Mouse (Mus musculus): ENCODE measurements around the gene Alpl.

Gene Alpl

DNA sequence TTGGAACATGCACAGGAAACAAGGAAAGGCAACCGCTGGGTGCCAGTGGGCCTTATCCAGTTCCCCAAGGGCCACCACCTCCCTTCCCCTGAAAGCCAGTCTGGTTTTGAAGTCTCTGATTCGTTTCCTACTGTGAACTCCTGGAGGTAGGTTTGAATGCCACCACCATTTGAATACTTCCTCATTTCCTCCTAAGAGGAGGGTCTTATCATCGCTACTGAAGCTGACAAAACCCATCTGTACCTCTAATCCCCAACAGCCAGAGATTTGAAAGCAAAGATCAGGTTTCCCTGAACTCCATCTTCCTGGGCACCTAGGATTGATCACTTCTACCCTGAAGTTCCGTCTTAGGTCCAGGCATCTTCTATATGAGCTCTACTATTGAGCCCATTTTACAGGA is 854 bp upstream of the Alpl start:
- DNase-seq: no peak

GRCm38 (mm10) chr4:137794178-137794900 is 1.8 kb downstream of the Alpl start:
- no peak for DNase-seq

- DNase-seq: no peak
Observed at GRCm38 (mm10) chr4:137793611-137794010, 2.6 kb downstream of the Alpl start.

DNA sequence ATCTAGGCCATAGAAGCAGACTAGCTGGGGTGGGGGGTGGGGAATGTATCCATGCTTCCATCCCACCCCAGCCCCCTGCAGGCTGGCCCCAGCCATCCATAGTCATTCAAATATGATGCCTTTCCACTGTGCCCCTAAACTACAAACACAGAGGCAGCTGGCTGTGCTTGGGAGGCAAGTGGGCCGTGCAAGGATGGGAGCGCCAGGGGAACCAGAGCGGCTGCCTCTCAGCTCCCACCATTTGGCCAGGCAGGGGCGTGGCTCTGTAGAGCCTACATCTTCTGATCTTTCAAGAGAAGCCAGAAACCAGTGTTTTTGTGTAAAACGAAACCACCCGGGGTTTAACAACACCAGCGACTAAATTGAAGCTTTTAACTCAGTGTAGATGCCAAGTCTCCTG is 4.7 kb downstream of the Alpl start:
- DNase-seq: no peak

GRCm38 (mm10) chr4:137790981-137791380 is 5.2 kb downstream of the Alpl start:
- no peak for DNase-seq

DNA sequence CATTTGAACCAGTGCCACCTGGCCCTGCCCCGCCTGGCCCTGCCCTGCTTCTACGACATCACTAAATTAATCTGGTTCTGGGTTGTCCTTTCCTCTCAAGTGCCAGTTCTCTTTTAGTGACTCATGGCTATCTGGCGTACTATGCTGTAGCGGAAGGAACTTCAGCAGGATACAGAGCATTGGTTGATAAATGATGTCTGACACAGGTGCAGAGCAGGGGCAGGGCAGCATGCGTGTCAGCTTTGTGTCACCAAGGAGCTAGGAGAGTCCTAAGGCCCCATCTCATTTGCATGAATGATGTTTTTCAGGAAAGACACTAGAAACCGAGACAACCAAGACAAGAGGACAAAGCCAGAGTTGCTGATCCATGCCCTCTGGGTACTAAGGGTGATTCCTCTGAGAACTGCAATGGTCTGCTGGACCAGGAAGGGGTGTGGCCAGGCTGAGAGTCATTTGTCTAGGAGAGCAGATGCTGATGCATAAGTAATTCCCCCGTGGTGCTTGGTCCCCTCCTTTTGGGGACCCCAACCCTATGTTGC is 7.6 kb downstream of the Alpl start:
- no peak for DNase-seq

DNA sequence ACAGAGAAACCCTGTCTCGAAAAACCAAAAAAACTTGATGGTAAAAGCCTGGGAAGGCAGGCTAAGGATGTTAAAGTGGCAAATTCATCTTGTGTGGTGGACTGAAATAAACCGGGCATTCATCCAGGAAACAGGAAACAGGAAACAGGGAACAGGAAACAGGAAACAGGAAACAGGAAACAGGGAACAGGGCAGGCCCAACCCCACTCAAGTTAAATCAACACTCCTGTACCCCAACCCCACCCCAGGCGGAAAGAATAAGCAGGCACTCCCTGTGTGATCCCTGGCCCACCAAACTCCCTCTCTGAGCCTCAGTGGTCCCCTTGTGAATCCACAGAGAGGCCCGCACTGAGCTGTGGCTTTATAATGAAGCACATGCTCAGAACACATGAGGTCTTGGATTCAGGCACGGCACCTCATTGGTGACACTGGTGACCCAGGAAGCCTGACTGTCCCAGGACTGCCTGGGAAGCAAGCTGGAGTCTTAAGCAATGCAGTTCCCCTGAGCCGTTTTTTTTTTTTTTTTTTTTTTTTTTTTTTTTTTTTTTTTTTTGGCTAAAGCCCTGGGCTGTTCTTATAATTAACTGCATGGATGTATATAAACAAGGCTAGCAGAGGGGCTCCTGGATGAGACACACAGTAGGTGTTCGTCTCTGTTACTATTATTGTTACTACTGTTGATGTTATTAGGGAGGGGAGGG is 8.4 kb downstream of the Alpl start:
- no peak for DNase-seq

DNA sequence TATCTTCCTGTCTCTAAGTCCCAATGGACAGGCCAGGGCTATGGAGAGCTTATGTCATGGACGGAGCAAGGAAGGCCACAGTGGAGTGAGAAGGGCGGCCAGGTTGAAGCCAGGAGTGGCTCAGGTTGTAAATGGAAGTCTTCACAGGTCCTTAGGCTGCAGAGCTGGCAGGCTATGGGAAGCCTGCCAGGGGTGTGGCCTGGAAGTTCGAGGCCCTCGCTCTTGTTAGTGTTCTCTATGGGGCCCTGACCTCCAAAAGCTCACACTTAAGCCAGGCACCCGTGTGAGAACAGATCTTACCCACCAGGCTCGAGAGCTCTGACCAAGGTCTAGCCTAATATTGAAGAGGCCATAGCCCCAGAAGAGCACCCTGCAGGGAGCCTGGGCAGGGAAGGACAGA is 9.7 kb downstream of the Alpl start:
- no peak for DNase-seq

- no peak for DNase-seq
Observed at GRCm38 (mm10) chr4:137785270-137785669, 10.9 kb downstream of the Alpl start.

GRCm38 (mm10) chr4:137784741-137785140 is 11.4 kb downstream of the Alpl start:
- DNase-seq: no peak

DNA sequence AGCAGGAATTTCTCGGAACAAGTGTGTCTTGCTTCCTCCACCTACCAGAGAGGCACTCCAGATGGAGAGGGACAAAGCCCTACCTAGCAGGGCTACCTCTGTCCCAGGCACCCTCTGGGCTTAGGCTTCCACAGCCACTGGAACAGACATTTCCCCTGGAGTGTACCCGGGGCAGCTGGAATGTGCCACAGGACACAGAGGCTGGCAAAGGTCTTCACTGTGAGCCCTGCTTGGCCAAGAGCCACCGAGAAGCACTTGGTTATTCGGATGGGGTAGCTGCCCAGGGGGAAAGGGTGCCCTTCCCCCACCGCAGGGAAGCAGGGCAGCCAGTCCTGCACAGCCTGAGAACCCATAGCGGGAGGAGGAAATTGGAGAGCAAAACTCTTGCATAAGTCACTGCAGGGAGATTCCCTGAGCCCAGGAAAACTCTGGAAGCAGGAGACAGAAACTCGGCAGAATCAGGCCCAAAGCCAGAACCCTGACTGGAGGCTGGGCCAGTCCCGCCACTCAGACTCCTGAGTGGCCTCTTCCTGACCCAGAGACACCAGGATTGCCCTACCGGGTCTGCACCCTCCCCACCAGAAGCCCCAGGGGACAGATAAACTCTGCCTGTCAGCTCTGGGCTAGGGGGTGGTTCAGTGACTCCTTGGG is 12.5 kb downstream of the Alpl start:
- no peak for DNase-seq

DNA sequence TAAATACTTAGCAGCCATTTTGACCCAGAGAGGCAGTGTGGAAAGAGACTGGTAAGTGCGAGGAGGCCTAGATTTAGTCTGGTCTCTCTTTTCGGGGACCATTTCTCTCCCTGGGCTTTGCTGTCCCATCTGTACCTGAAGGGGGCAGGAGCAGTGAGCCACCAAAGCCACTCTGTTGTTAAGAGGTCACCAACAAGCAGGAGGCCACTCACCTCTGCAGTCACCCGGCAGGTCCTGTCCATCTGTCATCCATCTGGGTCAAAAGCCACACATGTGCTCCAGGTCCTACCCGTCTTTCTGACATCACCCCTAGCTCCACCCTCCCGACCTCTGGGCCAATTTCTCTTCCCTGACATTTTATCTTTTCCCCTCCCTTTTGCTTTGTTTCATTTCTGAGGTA is 14.2 kb downstream of the Alpl start:
- no peak for DNase-seq

- DNase-seq: no peak
Observed at GRCm38 (mm10) chr4:137780986-137781385, 15.2 kb downstream of the Alpl start.

DNA sequence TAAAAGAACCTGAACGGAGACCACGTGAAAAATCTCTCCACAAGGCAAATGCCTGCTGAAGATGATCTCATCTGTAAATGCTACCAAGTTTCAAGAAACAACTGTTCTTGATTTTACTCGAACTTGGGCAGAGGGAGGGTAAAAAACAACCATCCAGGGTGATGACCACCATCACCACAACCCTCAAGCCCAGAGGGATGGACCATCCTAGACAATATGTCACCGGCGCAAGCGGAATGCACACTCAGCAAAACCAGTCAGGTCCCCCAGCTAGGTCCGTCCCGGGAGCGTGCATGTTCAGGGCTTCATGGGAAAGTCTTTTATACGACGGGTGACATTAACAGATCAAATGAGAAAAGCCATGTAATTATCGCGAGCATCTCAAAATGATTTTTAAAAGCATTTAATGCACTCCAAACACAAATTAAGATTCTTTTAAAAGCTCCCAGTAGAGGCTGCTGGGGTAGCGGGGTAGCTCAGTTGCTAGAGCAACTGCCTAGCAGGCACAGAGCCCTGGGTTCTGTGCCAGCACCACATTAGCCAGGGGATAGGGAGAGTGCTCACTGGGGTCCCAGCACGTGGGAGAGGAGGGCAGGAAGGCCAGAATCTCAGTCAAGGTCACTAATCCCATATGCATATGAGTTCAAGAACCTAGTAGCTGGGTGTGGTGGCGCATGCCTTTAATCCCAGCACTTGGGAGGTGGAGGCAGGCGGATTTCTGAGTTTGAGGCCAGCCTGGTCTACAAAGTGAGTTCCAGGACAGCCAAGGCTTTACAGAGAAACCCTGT is 17.6 kb downstream of the Alpl start:
- DNase-seq: no peak

DNA sequence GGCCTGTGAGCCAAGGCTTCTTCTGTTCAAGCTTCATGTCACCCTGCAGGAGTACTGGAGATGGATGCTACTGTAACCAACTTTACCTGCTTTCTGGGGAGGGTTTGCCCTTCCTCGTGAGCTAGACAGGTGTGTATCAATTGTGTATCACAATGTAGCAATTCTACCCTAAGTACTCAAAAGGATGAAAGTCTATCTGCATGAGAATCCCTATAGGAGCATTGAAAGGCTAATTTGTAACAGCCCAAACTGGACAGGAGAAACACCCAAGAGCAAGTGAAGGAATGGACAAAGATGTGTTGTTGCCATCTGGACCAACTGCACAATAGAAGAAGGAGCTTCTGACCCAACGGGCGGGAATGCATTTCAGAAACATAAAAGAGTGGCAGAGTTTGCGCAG is 18.3 kb downstream of the Alpl start:
- no peak for DNase-seq

- DNase-seq: no peak
Observed at GRCm38 (mm10) chr4:137774505-137774904, 21.7 kb downstream of the Alpl start.

GRCm38 (mm10) chr4:137774013-137774412 is 22.2 kb downstream of the Alpl start:
- DNase-seq: no peak

DNA sequence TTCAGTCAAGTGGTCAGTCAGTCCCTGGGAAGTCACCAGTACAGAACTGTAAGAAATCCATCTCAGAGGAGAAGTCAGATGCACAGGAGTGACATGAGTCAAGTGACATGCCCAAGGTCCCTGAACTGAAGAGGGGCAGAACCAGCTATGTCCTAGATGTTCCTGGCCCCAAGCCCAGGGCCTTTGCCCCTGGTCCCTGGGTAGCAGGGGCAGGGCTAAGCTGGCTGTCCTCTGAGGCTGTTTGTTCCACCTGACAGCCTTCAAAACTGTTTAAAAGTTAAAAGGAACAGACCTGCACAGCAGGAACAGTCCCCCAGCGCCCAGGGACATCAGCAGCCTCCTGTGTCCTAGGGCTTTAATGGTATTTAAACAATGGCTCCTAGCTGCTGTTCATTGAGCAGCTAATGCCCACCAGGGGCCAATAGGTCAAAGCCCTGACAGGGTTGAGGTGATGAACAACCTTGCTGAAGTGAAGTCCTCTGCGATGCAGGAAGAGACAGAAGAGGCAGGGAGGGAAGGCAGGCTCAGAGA is 22.8 kb downstream of the Alpl start:
- no peak for DNase-seq

DNA sequence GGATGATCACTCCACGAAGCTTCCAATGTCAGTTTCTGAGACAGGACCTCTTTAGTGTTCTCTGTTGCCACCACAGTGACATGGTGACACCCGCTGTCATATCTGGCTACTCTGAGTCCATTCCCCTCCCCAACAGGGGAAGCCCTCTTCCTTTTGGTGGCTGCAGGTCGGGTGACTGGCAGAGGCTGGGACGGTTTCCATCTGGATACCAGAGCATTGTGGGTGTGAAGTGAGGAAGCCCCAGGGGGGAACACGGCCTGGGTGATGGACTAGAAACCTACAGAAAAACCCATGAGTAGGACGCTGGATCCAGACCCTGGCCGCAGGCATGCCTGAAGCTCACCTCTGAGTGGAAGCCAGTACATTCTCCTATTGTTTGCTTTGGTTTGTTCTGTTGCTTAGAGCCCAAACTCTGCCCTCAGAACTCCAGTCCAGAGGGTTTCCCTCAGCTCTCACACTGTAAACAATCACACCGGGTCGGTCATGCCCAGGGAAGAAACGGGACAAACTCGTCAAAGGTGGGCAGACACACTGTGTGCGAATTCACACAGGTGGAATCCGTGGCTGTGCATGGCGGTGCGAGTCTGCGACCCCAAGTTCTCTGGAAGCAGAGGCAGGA is 23.6 kb downstream of the Alpl start:
- DNase-seq: no peak

DNA sequence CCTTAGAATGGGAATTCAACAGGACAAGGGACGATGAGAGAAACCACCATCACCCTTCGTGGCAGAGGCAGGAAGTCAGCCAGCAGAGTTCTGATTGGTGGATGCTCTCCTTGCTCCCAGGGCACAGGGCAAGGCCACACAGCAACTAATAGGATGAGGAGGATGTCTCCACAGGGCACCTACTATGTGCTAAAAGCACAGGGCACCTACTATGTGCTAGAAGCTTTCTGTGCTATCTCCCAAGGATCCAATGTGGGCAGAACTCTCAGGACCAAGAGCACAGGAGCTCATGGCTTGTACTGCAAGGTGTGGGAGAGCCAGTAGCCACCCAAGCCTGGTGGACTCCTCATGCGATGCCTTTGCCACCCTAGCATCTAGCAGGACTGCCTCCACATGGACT is 24.4 kb downstream of the Alpl start:
- no peak for DNase-seq

DNA sequence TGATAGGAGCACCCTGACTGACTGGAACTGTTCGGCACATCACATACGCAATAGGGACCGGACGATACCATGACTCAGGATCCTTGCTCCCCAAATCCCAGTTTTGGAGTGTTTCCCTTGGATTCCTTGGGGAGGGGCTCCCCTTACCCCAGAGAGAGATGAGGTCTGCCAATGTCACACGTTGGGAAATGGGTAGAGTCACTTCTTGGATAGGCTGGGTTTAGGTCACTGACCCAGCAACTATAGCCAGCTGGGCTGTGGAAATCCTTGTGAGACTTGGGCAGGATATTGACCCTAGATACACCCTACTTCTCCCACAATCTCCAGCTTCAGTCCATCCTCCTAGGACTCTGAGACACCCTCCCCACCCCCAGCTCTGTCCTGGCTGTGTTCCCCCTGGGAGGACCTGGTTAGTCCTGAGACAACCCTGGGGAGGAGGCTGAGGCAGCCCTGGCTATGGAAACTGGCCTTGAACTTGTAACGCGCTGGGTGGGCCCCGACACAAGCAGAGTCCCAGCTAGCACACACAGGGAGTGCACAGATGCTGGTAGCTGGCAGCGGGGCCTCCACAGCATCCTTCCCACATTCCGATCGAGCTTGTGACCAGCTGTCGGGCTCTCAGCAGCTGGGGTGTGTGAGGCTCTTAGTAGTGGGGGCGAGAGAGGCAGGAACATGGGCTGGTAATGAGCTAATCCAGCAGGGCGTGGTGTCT is 25.1 kb downstream of the Alpl start:
- no peak for DNase-seq

DNA sequence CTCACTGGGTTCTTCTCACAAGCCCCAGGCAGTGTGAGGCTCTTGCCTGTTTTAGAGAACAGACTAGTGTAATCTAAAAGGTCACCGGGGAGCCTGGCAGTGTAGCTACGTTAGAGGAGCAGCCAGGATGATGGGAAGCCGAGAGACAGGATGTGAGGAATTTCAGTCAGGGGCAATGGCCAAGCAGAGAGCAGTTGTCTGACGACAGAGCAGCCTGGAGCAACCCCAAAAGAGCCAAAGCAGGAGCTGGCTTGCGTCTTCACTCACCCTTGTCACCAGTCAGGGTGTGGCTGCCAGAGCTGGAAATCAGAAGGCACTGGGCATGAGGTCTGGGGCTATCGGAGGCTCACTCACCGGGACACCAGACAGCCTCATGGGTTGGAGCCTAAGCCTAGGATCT is 26.5 kb downstream of the Alpl start:
- no peak for DNase-seq

Measured in thymus, postnatal 25 days (tissue).